Mouse (Mus musculus) brain, embryonic 14.5 days (tissue): ENCODE results near the gene Eva1a.

Experiments used
- CTCF ChIP-seq: fragments of 200-500 bp; IDR thresholded peaks from 2 replicates; pipeline ENCODE4 v1.5.1; 2012; ENCODE audit warnings: inconsistent platforms, mild to moderate bottlenecking, moderate library complexity, borderline replicate concordance; ENCODE audit not compliant: insufficient read depth, insufficient read length; ENCODE audit errors: extremely low read depth
- POLR2A ChIP-seq: fragments of 200-500 bp; IDR thresholded peaks from 2 replicates; pipeline ENCODE4 v1.6.1; 2012; ENCODE audit warnings: mild to moderate bottlenecking, inconsistent platforms, borderline replicate concordance; ENCODE audit not compliant: poor library complexity, insufficient read depth, insufficient read length, severe bottlenecking; ENCODE audit errors: extremely low read depth

DNA sequence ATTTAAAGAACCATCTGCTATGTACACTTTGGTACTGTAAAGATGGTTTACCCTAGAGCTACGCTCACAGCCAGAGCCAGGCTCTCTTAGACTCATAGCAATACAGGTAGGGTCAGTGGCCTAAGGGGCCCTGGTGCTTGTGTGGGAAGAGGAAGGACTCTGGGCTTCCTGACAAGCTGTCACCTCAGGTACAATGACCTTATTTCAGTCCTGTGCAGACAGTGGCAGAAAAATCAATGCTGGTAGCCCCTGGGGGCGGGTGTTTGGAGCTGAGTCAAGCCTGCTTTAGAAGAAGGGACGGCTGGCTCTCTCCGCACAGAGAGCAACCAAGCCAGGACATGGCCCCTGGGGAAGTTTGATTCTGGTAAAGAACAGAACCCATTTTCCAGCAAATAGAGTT, 47.3 kb downstream of the Eva1a start:
- no peak for TF ChIP-seq CTCF
- TF ChIP-seq POLR2A = no peak
